Mouse (Mus musculus) stomach, embryonic 15.5 days (tissue): Measurements from ENCODE around the gene Zdhhc15. TPM values are rescaled to one million over a fixed set of nuclear protein-coding genes. Genes with fewer than 3 reads are reported as not detected.
"Not testable (repeated sequence)": the region's sequence is repeated elsewhere in the genome, so short reads cannot be mapped to it uniquely, and the experiment has no call there.

ENCODE experiments used
- ATAC-seq: fragments of 200-750 bp; cut with Nextera tagmentation; 2 replicates; pipeline ENCODE4 v1.8.0; 2017; ENCODE audit warnings: low read depth, moderate number of reproducible peaks, moderate TSS enrichment; ENCODE audit not compliant: insufficient read depth, low FRiP score
- H3K27ac ChIP-seq: fragments of 300-500 bp; sonication (generic); 2 replicates; pipeline ENCODE4 v1.5.1; 2015; ENCODE audit warnings: mild to moderate bottlenecking, inconsistent platforms
- H3K27me3 ChIP-seq: fragments of 300-500 bp; sonication (generic); replicated peaks from 2 replicates; pipeline ENCODE4 v1.6.1; 2015; ENCODE audit warnings: inconsistent platforms
- H3K36me3 ChIP-seq: fragments of 300-500 bp; sonication (generic); 2 replicates; pipeline ENCODE4 v1.6.1; 2015; ENCODE audit warnings: inconsistent platforms
- H3K4me1 ChIP-seq: fragments of 300-500 bp; sonication (generic); 2 replicates; pipeline ENCODE4 v1.6.1; 2015; ENCODE audit warnings: inconsistent platforms
- H3K4me2 ChIP-seq: fragments of 300-500 bp; sonication (generic); 2 replicates; pipeline ENCODE4 v1.6.1; 2015; ENCODE audit warnings: mild to moderate bottlenecking, inconsistent platforms
- H3K4me3 ChIP-seq: fragments of 300-500 bp; sonication (generic); replicated peaks from 2 replicates; pipeline ENCODE4 v1.5.1; 2015; ENCODE audit warnings: inconsistent platforms
- H3K9ac ChIP-seq: fragments of 300-500 bp; sonication (generic); 2 replicates; pipeline ENCODE4 v1.6.1; 2015; ENCODE audit warnings: inconsistent platforms
- H3K9me3 ChIP-seq: fragments of 300-500 bp; sonication (generic); 2 replicates; pipeline ENCODE4 v1.6.1; 2016; ENCODE audit warnings: inconsistent platforms
- WGBS: fragments of 180-500 bp; shearing (Covaris S2); methylation state at CpG from one replicate; pipeline ENCODE4 v1.1.7; 2015; 5-methylcytosine and 5-hydroxymethylcytosine counted together
- polyA plus RNA-seq: library from polyadenylated mRNA; unstranded; fragments of >200 nt; fragmentation: Nextera tagmentation; extraction: Ambion mirVana; gene quantifications from 2 replicates; pipeline ENCODE4 v1.2.1, GENCODE M21; 2015

Gene Zdhhc15
- 6.7 and 7.4 TPM in 2 replicates for polyA plus RNA-seq

DNA sequence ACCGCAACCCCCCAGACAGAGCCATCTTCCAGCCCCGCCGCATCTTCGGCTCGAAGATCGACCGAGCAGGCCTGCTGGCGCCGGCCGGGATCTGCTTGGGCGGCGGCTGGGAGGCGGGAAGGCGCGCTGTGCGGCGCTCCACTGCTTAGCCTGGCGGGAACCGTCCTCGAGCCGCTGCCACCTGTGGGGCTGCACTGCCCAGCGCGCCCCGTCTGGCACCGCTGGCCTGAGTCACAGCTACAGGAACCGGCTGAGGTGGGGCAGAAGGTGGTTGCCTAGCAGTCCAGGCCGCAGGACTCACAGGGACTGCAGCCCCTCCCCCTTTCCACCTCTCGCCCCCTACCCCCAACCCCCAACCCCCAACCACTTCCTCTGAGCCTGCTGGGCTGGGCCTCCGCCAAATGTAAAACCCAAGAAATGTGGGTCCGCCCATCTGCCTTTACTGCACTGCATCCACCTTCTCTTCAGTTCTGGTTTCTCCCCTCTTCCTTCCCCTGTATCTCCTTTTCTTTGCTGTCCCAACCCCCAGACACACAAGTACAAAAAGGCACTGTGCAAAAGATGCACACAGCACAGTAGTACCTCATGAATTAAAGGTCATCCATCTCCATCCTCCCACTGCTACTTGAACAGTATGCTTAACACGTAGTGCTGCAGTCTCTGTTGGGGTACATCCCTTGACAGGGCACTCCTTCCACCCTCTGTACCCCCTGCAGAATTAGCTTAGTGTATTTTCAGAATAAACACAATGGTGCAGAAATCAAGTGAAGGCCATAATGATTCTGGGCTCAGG is at the start of gene Zdhhc15:
TSS of gene Zdhhc15 (minus strand) at position 308 of the 793 bp plus-strand sequence.
- Histone ChIP-seq H3K4me2 (peak within 1 kb of the TSS; percentile 57), H3K36me3 (no peaks in the 10 kb centered on the region), H3K4me3 (peak within 1 kb of the TSS; percentile 51), H3K9me3 (no peaks in the 10 kb centered on the region), H3K27me3 (no peaks in the 10 kb centered on the region), H3K9ac (0 out of 2 replicates have a peak within 1 kb of the TSS, but pooled peaks have one; percentile 19), H3K4me1 (no peaks in the 10 kb centered on the region), H3K27ac (peak within 1 kb of the TSS; percentile 40; the same call in 1 of the 2 replicates)
- WGBS: 23% methylated on average over 30 of the region's 31 CpGs
- peak; percentile 93 for ATAC-seq

DNA sequence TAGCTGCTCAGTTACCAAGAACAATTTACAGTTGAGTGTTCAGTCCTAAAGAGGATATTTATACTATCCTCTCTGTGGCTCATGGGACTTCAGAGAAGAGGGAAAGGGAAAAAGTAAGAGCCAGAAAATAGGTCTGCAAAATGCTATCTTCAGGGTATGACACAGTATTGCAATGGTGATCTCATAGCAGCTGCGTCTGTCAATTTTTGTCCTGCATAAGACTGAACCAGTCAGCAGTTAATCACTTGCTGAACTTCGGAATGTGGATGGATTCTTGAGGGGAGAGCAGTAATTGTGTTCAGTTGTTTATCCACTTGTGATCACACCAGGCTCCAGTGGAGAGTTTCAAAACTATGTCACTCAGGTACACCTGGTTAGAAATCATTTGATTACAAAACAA is 37.1 kb upstream of the Zdhhc15 start:
- Histone ChIP-seq H3K27ac (no peak overlapping the region), H3K27me3 (no peaks in the 10 kb centered on the region), H3K4me2 (no peak overlapping the region), H3K9me3 (no peaks in the 10 kb centered on the region), H3K4me3 (no peak overlapping the region), H3K4me1 (no peaks in the 10 kb centered on the region), H3K9ac (no peak overlapping the region), H3K36me3 (no peaks in the 10 kb centered on the region)
- 74% methylated on average over 2 of the region's 2 CpGs for WGBS
- ATAC-seq: no peak

DNA sequence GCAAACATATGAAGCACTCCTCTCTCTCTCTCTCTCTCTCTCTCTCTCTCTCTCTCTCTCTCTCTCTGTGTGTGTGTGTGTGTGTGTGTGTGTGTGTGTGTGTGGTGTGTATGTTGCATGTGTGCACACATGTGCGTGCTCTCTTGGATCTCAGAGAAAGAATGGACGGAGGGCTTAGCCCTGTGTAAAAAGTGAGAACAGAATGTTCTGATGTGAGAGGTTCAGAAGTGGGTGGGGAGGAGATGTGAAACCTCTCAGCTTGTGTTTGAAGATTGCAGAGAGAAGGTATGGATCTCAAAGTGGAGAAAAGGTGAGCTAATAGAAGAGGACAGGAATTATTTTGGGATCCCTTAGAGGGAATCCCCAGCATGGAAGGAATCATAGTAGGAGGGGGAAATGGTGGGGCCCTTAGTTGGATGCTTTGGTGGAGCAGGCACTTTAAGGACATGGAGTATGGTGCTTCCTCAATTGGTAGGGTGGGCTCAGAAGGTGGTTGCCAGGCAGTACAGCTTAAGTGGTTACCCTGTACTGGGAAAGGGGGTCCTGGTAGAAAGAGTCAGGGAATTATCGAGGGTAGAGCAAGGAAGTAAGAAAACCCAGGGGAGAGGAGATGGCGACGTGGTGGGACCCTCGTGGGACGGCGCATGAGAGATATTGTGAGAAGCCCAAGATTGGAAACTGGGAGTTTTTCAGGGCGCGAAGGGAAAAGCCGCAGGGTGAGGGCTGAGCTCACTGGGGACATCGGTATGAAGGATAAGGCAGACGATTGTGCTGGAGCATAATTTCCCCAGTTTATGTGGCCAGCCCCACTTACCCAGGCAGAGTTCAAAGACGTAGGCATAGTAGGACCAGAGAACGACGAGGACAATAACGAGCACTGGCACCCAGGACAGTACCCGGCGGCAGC is 761 bp downstream of the Zdhhc15 start:
- Histone ChIP-seq H3K9ac (0 out of 2 replicates have a peak overlapping the region, but pooled peaks have one; percentile 19), H3K4me2 (peak overlapping the region; percentile 57), H3K27ac (peak overlapping the region; percentile 40; the same call in 1 of the 2 replicates), H3K4me1 (no peaks in the 10 kb centered on the region), H3K36me3 (no peaks in the 10 kb centered on the region), H3K4me3 (peak overlapping the region; percentile 51), H3K9me3 (no peaks in the 10 kb centered on the region), H3K27me3 (no peaks in the 10 kb centered on the region)
- peak; percentile 56; the same call in 1 of the 2 replicates for ATAC-seq
- WGBS: 24% methylated on average over 19 of the region's 19 CpGs

DNA sequence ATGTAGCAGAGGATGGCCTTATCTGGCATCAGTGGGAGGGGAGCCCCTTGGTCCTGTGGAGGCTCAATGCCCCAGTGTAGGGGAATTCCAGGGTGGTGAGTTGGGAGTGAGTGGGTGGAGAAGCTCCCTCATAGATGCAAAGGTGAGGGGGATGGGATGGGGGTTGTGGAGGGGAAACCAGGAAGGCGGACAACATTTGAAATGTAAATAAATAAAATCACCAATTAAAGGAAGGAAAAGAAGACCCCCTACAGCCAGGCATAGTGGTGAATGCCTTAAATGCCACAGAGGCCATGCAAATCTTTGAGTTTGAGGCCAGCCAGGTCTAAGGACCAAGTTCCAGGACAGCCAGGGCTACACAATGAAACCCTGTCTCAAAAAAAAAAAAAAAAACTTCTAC is 13.9 kb downstream of the Zdhhc15 start:
- Histone ChIP-seq H3K9ac (no peak overlapping the region), H3K27me3 (no peaks in the 10 kb centered on the region), H3K4me1 (no peaks in the 10 kb centered on the region), H3K27ac (no peak overlapping the region), H3K4me2 (no peak overlapping the region), H3K36me3 (no peaks in the 10 kb centered on the region), H3K9me3 (no peaks in the 10 kb centered on the region), H3K4me3 (no peak overlapping the region)
- no peak for ATAC-seq
- 75% methylated on average over 1 of the region's 1 CpGs for WGBS

DNA sequence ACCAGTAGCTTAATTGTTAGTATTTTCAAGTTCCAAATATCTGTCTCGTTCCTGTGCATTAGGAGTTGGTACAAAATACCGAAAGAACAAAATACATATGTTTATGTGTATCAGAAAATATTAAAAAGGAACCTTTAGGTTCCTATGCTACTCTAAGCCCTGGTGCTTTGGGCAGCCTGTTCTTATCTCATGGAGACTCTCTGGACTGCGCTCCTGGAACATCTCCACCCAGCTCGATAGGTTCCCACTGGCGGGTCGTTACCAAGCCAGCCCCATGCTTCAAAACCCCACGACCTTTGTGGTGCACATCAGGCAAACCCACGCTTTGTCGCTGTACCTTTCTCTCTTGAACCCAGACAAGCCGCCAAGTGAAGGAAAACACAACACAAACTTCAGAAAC is 58.3 kb downstream of the Zdhhc15 start:
- no peaks in the 10 kb centered on the region for H3K9me3 ChIP-seq
- 89% methylated on average over 10 of the region's 10 CpGs for WGBS
- no peaks in the 10 kb centered on the region for H3K4me1 ChIP-seq
- H3K4me2 ChIP-seq: no peak overlapping the region
- no peaks in the 10 kb centered on the region for H3K27me3 ChIP-seq
- no peak overlapping the region for H3K27ac ChIP-seq
- no peak overlapping the region for H3K9ac ChIP-seq
- H3K36me3 ChIP-seq: no peaks in the 10 kb centered on the region
- no peak overlapping the region for H3K4me3 ChIP-seq
- no peak for ATAC-seq

DNA sequence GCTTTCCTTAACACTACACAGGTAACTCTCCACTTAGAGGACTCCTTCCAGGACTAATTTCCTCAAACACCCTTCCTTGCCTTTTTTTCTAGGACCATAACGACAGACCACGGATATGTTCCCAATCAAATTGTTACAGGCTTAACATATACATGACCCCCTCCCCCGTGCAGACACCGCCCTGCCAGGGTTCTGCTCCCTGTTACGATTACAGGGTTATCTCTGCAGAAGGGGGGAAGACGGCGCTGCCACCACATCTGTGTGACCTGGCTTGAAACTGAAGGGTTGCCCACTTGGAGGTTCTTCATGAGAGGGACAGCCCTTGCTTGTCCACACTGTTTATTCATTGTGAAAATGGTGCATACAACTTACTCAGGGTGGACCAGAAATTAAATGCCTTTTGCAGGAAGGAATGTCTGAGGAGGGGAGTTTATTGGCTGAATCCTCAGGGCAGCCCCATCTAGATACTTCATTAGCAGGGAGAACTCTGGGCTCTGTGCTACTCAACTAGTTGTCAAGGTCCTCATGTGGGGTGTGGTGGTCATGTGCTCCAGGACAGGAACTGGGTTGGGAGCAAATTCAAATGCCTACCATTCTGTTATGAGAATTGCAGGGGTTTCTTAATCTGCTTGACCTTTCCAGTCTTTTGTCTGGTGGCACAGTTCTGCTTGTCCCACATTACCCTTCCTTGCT is 67.0 kb downstream of the Zdhhc15 start:
- not testable (repeated sequence) for H3K27ac ChIP-seq, H3K4me3 ChIP-seq, H3K4me1 ChIP-seq, H3K9ac ChIP-seq, H3K4me2 ChIP-seq, H3K27me3 ChIP-seq, H3K36me3 ChIP-seq, H3K9me3 ChIP-seq
- no CpG with 5 or more reads among the region's 7 CpGs for WGBS
- ATAC-seq: peak; percentile 43

DNA sequence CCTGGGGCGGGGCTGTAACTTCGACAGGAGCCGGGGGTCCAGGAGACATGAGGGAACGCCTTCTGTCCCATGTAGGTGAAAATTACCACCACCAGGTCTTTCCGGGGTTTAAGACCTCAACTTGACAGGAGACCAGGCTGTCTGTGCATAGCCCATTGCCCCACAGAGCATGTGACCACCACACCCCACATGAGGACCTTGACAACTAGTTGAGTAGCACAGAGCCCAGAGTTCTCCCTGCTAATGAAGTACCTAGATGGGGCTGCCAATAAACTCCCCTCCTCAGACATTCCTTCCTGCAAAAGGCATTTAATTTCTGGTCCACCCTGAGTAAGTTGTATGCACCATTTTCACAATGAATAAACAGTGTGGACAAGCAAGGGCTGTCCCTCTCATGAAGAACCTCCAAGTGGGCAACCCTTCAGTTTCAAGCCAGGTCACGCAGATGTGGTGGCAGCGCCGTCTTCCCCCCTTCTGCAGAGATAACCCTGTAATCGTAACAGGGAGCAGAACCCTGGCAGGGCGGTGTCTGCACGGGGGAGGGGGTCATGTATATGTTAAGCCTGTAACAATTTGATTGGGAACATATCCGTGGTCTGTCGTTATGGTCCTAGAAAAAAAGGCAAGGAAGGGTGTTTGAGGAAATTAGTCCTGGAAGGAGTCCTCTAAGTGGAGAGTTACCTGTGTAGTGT is 68.5 kb downstream of the Zdhhc15 start:
- H3K4me1 ChIP-seq, H3K27me3 ChIP-seq, H3K4me3 ChIP-seq, H3K9ac ChIP-seq, H3K4me2 ChIP-seq, H3K36me3 ChIP-seq, H3K9me3 ChIP-seq, H3K27ac ChIP-seq: not testable (repeated sequence)
- peak; percentile 63; the same call in 1 of the 2 replicates for ATAC-seq
- WGBS: 77% methylated on average over 6 of the region's 13 CpGs

DNA sequence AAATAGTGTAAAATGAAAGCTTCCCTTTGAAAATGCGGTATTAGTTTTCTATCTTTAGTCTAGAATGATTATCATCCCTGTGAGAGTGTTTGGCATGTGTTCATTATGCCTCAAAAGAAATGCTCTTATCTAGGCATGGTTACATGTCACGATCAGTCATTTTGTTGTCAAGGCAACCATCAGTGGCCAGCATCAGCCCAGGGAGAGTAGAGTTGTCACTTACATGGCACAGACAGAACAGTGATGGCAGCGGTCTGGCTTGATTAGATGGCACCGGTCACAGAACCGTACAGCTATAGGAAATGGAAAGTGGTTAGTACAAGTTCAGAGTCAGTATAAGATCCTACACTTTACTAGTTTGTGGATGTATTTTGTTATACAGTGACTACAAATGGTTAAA is 96.9 kb downstream of the Zdhhc15 start:
- Histone ChIP-seq H3K9me3 (no peaks in the 10 kb centered on the region), H3K27ac (no peak overlapping the region), H3K27me3 (no peaks in the 10 kb centered on the region), H3K4me2 (no peak overlapping the region), H3K4me3 (no peak overlapping the region), H3K4me1 (no peaks in the 10 kb centered on the region), H3K9ac (no peak overlapping the region), H3K36me3 (no peaks in the 10 kb centered on the region)
- 85% methylated on average over 5 of the region's 5 CpGs for WGBS
- no peak for ATAC-seq

DNA sequence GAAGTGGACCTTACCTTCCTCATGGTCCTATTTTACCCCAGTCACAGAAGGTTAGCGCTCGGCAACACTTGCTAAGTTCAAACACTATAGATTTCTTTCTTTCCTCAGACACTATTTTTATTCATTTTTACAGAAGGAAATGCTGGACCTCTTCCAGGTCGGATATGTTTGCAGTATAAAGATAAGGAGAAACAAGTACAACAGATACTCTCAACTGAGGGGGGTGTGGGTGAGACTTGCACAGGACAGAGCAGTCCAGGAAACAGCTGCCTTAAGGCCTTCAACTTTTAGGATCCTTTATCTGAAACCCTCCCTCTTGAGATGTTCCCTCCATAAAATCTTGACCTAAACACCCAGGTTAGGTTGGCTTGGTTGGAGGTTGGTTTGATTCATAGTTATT is 103.4 kb downstream of the Zdhhc15 start:
- ATAC-seq: no peak
- Histone ChIP-seq H3K9ac (no peak overlapping the region), H3K4me3 (no peak overlapping the region), H3K9me3 (no peaks in the 10 kb centered on the region), H3K4me1 (no peaks in the 10 kb centered on the region), H3K27ac (no peak overlapping the region), H3K36me3 (no peaks in the 10 kb centered on the region), H3K4me2 (no peak overlapping the region), H3K27me3 (no peaks in the 10 kb centered on the region)
- 63% methylated on average over 3 of the region's 3 CpGs for WGBS

DNA sequence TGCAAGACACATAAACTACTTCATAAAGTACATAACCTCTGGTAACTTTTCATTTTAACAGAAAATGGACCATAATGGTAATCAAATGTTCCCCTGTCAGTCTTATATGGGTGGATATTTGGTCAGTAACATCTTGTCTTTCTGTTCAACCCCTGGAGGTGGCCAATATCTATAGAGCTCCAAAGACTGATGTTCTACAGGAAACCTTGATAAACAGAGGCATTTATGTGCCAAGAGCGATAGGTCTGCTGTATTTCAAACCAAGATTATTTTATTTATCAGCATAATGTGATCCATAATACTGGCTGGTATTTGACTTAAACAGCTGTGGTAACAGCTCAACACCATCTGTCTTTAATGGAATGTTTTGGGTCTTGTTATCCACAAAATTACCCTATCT is 125.6 kb downstream of the Zdhhc15 start:
- Histone ChIP-seq H3K4me3 (no peak overlapping the region), H3K27ac (no peak overlapping the region), H3K9me3 (no peaks in the 10 kb centered on the region), H3K36me3 (no peaks in the 10 kb centered on the region), H3K4me2 (no peak overlapping the region), H3K27me3 (no peaks in the 10 kb centered on the region), H3K4me1 (no peaks in the 10 kb centered on the region), H3K9ac (no peak overlapping the region)
- ATAC-seq: no peak; the same call in 1 of the 2 replicates
- 89% methylated on average over 1 of the region's 1 CpGs for WGBS

DNA sequence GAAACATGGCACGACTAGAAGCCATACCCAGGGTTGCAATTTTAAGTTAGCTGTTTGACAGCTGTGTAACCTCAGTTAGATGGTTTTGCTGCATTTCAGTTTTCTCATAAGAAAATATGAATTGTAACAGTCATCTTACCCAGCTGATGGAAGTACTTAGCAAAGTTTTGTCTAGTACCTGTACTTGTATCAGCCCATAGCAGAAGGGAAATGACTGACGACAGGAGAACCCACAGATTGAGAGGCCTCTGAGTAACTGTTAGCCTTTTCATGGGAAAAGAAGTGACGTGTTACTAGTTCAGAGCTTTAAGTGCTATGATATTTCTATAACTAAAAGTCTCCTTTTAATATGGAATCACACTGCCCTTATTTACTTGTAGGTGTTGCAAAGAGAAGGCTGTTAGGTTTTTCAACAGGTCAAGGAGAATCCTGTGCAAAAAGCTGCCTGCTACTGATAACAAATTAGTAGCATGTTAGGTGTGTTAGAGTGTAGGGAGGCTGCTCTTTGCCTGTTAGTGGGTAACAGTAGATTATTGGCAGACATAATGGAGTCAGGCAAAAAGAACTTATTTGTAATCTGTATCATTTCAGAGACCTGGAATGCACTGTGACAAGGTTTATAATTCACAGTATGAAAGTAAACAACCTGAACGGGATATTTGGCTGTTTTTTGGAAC is 126.8 kb downstream of the Zdhhc15 start:
- no peak overlapping the region for H3K4me3 ChIP-seq
- H3K9ac ChIP-seq: no peak overlapping the region
- H3K27me3 ChIP-seq: no peaks in the 10 kb centered on the region
- no peak overlapping the region for H3K4me2 ChIP-seq
- H3K9me3 ChIP-seq: no peaks in the 10 kb centered on the region
- H3K4me1 ChIP-seq: no peaks in the 10 kb centered on the region
- no peak for ATAC-seq
- H3K27ac ChIP-seq: no peak overlapping the region
- no peaks in the 10 kb centered on the region for H3K36me3 ChIP-seq
- 74% methylated on average over 4 of the region's 4 CpGs for WGBS
